Mouse (Mus musculus): ENCODE measurements at regions not wholly inside any gene's neighbourhood (a gene's known extent, or its start where the extent isn't known, plus 50 kb on each side); places are given as distances from the start of the nearest gene placed in this dataset.

DNA sequence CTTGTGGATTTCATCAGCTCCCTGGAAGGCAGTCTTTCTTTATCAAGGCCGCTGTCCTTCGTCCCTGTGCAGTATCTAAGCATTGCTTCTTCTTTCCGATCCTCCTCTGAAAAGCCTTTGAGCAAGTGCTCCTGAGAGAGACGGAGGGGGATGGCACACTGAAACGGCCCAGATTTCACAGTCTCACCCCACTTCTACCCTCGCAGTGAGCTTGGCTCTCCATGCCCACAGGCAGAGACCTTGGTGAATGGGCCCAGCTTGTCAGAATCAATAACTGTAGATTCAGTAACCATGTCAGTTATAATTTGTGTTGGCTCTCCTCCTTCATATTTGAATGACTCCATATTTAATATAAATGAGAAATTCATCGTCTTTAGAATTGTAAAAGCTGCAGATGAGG, 234.3 kb upstream of the Vstm2b start:
- H3K4me1 ChIP-seq, result no peaks in the 10 kb centered on the region
- no peak for DNase-seq (ENCODE audit: low spot score)
- no peak overlapping the region for H3K27ac ChIP-seq
- WGBS, result 85% methylated on average over 7 of the region's 7 CpGs
- no peaks in the 10 kb centered on the region for H3K27me3 ChIP-seq (ENCODE audit: low read depth, poor library complexity, severe bottlenecking)
- H3K4me3 ChIP-seq, result no peak overlapping the region
- no peaks in the 10 kb centered on the region for H3K9me3 ChIP-seq (replicated peaks)
- H3K36me3 ChIP-seq, result no peaks in the 10 kb centered on the region

DNA sequence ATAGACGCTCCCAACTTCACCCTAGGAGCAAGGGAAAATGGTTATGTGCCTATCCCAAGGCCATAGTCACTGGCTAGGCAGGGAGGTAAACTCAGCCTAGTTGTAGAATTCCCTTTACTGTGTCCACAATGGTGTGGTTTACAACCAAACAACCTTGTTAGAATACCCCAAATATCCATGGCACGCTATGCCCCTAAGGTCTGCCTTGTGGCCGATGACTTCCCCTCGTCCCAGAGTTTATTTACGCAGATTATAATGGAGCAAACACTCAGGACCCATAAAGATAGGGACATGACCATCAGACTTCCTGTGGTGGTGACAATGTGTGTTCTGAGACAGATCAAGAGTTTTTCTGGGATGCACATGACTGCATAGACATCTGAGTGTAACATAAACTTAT, 231.5 kb upstream of the Vstm2b start:
- WGBS, result 88% methylated on average over 5 of the region's 5 CpGs
- Histone ChIP-seq H3K4me3 (no peak overlapping the region), H3K27me3 (ENCODE audit: low read depth, poor library complexity, severe bottlenecking) (no peaks in the 10 kb centered on the region), H3K36me3 (no peaks in the 10 kb centered on the region), H3K9me3 (replicated peaks) (no peaks in the 10 kb centered on the region), H3K27ac (no peak overlapping the region), H3K4me1 (no peaks in the 10 kb centered on the region)
- DNase-seq (ENCODE audit: low spot score), result no peak

DNA sequence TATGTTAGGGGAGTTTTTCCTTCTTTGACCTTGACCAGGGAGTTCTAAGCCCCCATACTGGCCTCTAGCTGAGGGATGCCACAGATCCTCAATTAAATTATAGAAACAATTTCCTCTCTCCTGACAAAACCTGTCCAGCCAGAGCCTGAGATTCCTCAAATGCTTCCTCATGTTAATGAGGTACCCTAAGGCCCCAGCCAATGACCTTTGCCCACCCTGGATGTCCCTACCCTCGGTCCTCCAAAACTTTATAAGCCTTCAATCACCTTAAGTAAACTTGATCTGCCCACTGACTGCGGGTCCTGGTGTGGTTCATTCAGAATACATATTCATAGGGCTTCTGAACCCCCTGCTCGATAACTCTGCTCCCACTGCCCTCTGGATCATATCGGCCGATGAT, 227.7 kb upstream of the Vstm2b start:
- no peak overlapping the region for H3K4me3 ChIP-seq
- H3K27ac ChIP-seq, result no peak overlapping the region
- H3K9me3 ChIP-seq (replicated peaks), result no peaks in the 10 kb centered on the region
- no peaks in the 10 kb centered on the region for H3K4me1 ChIP-seq
- H3K36me3 ChIP-seq, result no peaks in the 10 kb centered on the region
- WGBS, result 77% methylated on average over 5 of the region's 5 CpGs
- DNase-seq (ENCODE audit: low spot score), result no peak
- no peaks in the 10 kb centered on the region for H3K27me3 ChIP-seq (ENCODE audit: low read depth, poor library complexity, severe bottlenecking)

DNA sequence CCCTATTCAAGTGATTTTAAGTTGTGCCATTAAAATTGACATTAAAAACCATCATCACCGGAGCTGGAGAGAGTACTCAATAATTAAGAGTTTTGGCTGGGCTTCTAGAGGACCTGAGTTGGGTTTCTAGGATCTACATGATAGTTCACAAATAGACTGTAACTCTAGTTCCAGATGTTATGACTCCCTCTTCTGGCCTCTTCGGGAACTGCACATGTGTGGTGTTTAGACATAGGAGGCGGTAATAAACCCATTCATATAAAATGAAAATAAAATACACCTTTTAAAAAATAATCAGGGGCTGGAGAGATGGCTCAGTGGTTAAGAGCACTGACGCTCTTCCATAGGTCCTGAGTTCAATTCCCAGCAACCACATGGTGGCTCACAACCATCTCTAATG, 227.1 kb upstream of the Vstm2b start:
- no peak overlapping the region for H3K4me3 ChIP-seq
- H3K9me3 ChIP-seq (replicated peaks), result no peaks in the 10 kb centered on the region
- WGBS, result 95% methylated on average over 4 of the region's 4 CpGs
- no peak for DNase-seq (ENCODE audit: low spot score)
- H3K36me3 ChIP-seq, result no peaks in the 10 kb centered on the region
- no peaks in the 10 kb centered on the region for H3K27me3 ChIP-seq (ENCODE audit: low read depth, poor library complexity, severe bottlenecking)
- no peaks in the 10 kb centered on the region for H3K4me1 ChIP-seq
- H3K27ac ChIP-seq, result no peak overlapping the region

DNA sequence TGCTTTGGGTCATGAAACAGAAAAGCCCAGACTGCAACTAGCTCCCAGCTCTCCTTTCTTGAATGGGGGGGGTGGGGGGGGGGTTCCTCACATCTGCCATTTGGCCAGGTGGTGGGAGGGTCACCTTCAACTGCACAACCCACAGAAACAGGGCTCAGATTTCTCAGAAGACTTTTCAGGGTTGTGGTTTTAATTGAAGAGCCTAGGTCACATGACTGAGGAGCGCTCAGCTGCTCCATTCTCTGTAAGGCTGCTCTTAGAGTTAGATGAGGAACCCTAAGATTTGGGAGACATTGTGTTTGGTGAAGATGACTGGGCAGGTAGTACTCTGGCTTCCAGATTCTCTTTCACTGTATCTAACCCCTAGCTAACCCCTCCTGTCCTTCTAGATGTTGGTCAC, 225.8 kb upstream of the Vstm2b start:
- H3K4me1 ChIP-seq, result no peaks in the 10 kb centered on the region
- H3K36me3 ChIP-seq, result no peaks in the 10 kb centered on the region
- H3K4me3 ChIP-seq, result no peak overlapping the region
- no peak overlapping the region for H3K27ac ChIP-seq
- no peak for DNase-seq (ENCODE audit: low spot score)
- H3K27me3 ChIP-seq (ENCODE audit: low read depth, poor library complexity, severe bottlenecking), result no peaks in the 10 kb centered on the region
- 90% methylated on average over 1 of the region's 1 CpGs for WGBS
- no peaks in the 10 kb centered on the region for H3K9me3 ChIP-seq (replicated peaks)

DNA sequence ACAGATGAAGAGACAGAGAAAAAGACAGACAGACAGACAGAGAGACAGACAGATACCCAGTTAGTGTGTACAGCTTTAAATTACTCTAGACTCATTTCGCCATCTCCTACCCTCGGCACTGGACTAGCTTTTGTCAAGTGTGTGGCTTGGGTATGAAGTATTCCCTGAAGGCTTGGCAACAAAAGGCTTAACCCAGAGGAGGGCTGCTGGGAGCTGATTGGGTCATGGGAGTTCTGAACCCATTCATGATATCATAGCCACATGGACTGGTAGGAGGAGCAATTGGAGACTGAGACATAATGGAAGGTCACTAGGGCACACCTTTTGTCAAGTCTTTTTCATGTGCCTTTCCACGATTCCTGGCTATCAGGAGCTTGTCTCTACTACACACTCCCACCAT, 223.7 kb upstream of the Vstm2b start:
- WGBS, result 84% methylated on average over 3 of the region's 3 CpGs
- Histone ChIP-seq H3K9me3 (replicated peaks) (no peaks in the 10 kb centered on the region), H3K4me3 (no peak overlapping the region), H3K4me1 (no peaks in the 10 kb centered on the region), H3K27ac (no peak overlapping the region), H3K27me3 (ENCODE audit: low read depth, poor library complexity, severe bottlenecking) (no peaks in the 10 kb centered on the region), H3K36me3 (no peaks in the 10 kb centered on the region)
- DNase-seq (ENCODE audit: low spot score), result no peak

DNA sequence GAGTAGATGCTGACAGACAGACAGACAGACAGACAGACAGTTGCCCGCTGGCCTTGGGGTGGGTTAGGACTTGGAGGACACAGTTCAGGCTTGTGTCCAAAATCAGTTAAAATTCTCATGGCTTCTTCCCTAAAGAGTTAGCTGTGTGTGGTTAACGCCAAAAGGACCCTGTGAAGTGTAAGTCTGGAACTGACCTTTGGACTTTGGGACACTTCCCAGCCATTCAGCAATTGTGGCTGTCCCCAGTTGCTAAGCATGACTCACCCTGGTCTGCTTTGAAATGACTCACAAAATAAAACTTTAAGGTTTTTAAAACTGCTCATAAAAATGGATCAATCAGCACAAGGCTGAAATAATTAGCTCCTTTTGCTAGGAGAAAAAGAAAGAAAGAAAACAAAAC, 220.5 kb upstream of the Vstm2b start:
- no peaks in the 10 kb centered on the region for H3K9me3 ChIP-seq (replicated peaks)
- no peaks in the 10 kb centered on the region for H3K27me3 ChIP-seq (ENCODE audit: low read depth, poor library complexity, severe bottlenecking)
- H3K4me3 ChIP-seq, result no peak overlapping the region
- no peak overlapping the region for H3K27ac ChIP-seq
- no peaks in the 10 kb centered on the region for H3K4me1 ChIP-seq
- H3K36me3 ChIP-seq, result no peaks in the 10 kb centered on the region
- no peak for DNase-seq (ENCODE audit: low spot score)
- WGBS, result 56% methylated on average over 2 of the region's 2 CpGs

DNA sequence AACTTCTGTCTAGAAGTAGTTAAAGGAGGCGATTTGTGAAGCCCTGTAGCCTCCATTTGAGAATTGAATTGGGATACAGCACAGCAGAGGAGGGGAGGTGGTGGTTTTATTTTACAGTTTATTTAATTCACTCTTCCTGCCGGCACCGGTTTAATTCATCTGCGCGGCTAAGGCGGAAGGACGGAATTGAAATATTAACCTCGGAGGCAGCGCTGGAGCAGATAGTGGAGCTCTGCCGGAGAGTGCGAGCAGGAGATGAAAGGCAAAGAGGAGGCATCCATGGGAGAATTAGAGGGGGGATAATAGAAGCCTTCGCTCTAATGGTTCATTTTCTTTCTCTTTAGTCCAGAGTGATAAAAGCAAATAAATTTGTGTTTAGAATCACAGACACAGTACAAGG, 217.6 kb upstream of the Vstm2b start:
- Histone ChIP-seq H3K4me1 (no peaks in the 10 kb centered on the region), H3K4me3 (no peak overlapping the region), H3K27me3 (ENCODE audit: low read depth, poor library complexity, severe bottlenecking) (no peaks in the 10 kb centered on the region), H3K9me3 (replicated peaks) (no peaks in the 10 kb centered on the region), H3K36me3 (no peaks in the 10 kb centered on the region), H3K27ac (no peak overlapping the region)
- no peak for DNase-seq (ENCODE audit: low spot score)
- 83% methylated on average over 12 of the region's 12 CpGs for WGBS

DNA sequence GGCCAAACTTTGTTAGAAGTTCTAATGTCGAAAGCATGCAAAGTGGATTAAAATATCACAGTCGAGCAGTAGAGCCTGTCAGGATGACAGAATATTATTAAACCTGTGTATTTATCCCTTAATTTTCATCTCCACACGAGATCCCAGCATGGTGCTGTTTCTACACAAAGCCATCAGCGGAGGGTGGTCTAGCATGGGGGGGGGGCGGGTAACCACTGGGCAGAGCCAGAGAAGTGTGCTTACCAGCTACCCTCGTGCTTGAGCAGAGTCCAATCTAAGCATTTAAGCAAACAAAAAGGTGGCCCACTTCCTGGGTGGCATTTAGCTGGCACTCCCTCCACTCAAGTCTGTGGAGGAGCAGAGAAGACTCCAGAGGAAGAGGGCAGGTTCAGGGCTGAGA, 217.1 kb upstream of the Vstm2b start:
- no peaks in the 10 kb centered on the region for H3K4me1 ChIP-seq
- no peak overlapping the region for H3K4me3 ChIP-seq
- H3K27me3 ChIP-seq (ENCODE audit: low read depth, poor library complexity, severe bottlenecking), result no peaks in the 10 kb centered on the region
- H3K27ac ChIP-seq, result no peak overlapping the region
- no peaks in the 10 kb centered on the region for H3K36me3 ChIP-seq
- no peak for DNase-seq (ENCODE audit: low spot score)
- 68% methylated on average over 6 of the region's 6 CpGs for WGBS
- H3K9me3 ChIP-seq (replicated peaks), result no peaks in the 10 kb centered on the region

DNA sequence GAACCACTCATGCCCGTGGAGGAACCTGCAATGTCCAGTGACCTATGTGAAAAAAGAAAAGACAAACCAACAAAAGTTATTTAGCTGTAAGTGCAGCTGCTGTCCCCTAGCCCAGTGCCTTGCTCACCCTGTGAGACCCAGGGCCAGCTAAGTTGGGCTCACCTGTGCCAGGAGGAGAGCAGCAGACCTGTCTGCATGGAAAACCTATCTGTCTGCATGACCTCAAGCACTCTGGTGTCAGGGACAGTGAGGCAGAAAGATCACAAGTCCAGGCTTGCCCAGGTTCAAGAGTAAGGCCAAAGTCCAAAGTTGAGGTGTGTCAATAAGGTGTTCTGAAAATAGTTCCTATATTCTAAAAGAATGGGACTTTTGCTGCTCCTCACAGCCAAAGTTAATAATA, 215.0 kb upstream of the Vstm2b start:
- Histone ChIP-seq H3K27me3 (ENCODE audit: low read depth, poor library complexity, severe bottlenecking) (no peaks in the 10 kb centered on the region), H3K9me3 (replicated peaks) (no peaks in the 10 kb centered on the region), H3K4me3 (no peak overlapping the region), H3K4me1 (no peaks in the 10 kb centered on the region), H3K27ac (no peak overlapping the region), H3K36me3 (no peaks in the 10 kb centered on the region)
- no peak for DNase-seq (ENCODE audit: low spot score)
- 77% methylated on average over 1 of the region's 1 CpGs for WGBS

DNA sequence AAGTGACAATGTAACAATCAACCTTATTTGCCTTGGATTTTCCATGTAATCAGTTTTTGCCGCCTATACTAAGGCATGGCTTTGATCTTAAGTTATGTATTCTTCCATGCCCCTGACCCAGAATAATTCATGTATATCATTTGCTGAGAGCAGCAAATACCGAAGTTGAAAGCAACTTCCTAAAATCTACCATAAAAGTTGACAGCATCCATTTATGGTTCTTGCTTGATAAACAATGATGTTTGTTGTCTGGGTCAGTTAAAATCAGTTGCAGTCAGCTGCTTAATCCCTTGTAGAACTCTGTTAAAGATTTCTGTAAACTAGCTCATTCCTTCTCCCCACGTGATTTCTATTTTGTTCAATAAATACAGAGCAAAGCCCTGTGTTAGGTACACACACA, 214.5 kb upstream of the Vstm2b start:
- WGBS, result 59% methylated on average over 3 of the region's 3 CpGs
- Histone ChIP-seq H3K27me3 (ENCODE audit: low read depth, poor library complexity, severe bottlenecking) (no peaks in the 10 kb centered on the region), H3K4me1 (no peaks in the 10 kb centered on the region)

DNA sequence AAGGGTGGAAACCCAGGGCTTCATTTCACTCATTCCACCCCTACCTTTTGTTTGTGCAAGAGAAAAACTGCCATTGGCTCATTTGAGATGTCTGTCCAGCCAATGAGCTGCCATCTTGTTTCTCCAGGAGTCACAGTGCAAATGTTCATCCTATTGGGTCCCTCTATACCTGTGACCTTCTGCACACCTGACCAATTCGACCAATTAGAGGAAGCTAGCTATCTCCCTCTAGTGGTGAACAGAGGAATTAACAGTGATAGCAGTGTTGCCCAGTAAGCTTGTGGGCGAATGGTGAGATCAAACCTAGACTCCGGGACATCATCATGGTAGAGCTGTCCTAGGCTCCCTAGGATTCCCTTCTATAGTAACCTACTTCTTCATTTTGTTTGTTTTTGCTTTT, 211.1 kb upstream of the Vstm2b start:
- 92% methylated on average over 3 of the region's 3 CpGs for WGBS
- Histone ChIP-seq H3K9me3 (replicated peaks) (no peaks in the 10 kb centered on the region), H3K27ac (no peak overlapping the region), H3K4me3 (no peak overlapping the region), H3K4me1 (no peaks in the 10 kb centered on the region), H3K27me3 (ENCODE audit: low read depth, poor library complexity, severe bottlenecking) (no peaks in the 10 kb centered on the region), H3K36me3 (no peaks in the 10 kb centered on the region)
- DNase-seq (ENCODE audit: low spot score), result no peak

More for the DNA sequence above, 214.5 kb upstream of the Vstm2b start:
- Histone ChIP-seq H3K27ac (no peak overlapping the region), H3K36me3 (no peaks in the 10 kb centered on the region), H3K4me3 (no peak overlapping the region), H3K9me3 (replicated peaks) (no peaks in the 10 kb centered on the region)
- no peak for DNase-seq (ENCODE audit: low spot score)

DNA sequence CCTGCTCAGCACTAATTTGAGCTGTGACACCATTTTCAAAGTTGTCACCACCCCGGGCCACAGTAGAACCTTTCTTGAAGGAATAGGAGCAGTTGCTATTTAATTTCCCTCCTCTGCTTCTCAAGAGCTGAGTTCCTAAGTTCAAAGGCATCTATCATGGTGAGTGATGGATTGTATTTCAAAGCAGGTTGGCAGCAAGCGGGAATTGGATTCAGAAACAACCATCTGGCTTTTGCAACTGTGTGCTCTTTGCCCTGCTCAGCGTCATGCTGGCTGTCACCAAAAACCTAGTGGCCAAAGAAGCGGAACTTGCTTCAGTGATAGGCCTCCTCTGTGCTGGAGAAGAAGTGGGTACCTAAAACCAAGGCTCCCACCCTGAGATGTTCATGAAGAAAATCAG, 209.6 kb upstream of the Vstm2b start:
- H3K9me3 ChIP-seq (replicated peaks), result no peaks in the 10 kb centered on the region
- no peak overlapping the region for H3K4me3 ChIP-seq
- H3K4me1 ChIP-seq, result no peaks in the 10 kb centered on the region
- no peaks in the 10 kb centered on the region for H3K36me3 ChIP-seq
- no peak overlapping the region for H3K27ac ChIP-seq
- DNase-seq (ENCODE audit: low spot score), result no peak
- WGBS, result 49% methylated on average over 4 of the region's 4 CpGs
- H3K27me3 ChIP-seq (ENCODE audit: low read depth, poor library complexity, severe bottlenecking), result no peaks in the 10 kb centered on the region

DNA sequence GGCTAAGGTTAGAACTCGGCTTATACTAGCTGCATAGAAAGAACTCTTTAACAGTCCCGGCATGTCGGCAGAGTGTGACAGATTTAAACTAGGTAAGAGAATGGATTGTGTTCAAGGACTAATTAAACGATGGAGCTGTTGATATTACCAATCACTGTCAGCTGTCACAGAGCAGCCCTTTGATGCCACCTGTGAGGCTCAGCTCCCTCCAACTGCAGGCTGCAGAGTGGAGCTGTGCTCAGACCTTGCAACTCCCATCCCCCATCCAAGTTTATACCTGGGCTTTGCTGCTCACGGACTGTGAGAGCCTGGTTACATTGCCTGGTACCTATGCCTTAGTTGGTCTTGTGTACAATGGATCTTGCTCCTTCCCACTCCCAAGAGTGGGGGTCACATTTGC, 204.4 kb upstream of the Vstm2b start:
- Histone ChIP-seq H3K9me3 (replicated peaks) (no peaks in the 10 kb centered on the region), H3K27ac (no peak overlapping the region), H3K4me1 (no peaks in the 10 kb centered on the region), H3K4me3 (no peak overlapping the region), H3K27me3 (ENCODE audit: low read depth, poor library complexity, severe bottlenecking) (no peaks in the 10 kb centered on the region), H3K36me3 (no peaks in the 10 kb centered on the region)
- DNase-seq (ENCODE audit: low spot score), result no peak
- 57% methylated on average over 5 of the region's 5 CpGs for WGBS

Measured in limb, embryonic 10.5 days (tissue).